Mouse (Mus musculus) spleen, adult 18-20 months (tissue): Measurements from ENCODE around the gene Tlr7.

ENCODE experiments used
- DNase-seq, 2 experiments: peaks; one replicate each; pipeline ENCODE4 v3.0.0; 2022; ENCODE audit warnings: mixed read lengths in 2 of 2

Gene Tlr7

GRCm38 (mm10) chrX:167276551-167276950, 53.8 kb downstream of the Tlr7 start:
- no peak for DNase-seq

GRCm38 (mm10) chrX:167264086-167264485, 66.3 kb downstream of the Tlr7 start, which contains the start of gene Tlr8:
Gene Tlr8 (minus strand): TSS chrX:167264329.
- no peak for DNase-seq

- DNase-seq: no peak
These were observed 66.8 kb downstream of the Tlr7 start for GRCm38 (mm10) chrX:167263530-167263929.
